Mouse (Mus musculus) myocyte (in vitro differentiated cells): ENCODE data around the gene Adcy1.

Experiments
- MAX ChIP-seq: IDR thresholded peaks from one replicate; pipeline ENCODE4 v1.6.1; 2011; ENCODE audit warnings: low read depth, mild to moderate bottlenecking, control low read depth
- MYOD1 ChIP-seq, 3 experiments: IDR thresholded peaks; one replicate each; pipeline ENCODE4 v1.6.1; 2011; ENCODE audit warnings: control low read depth in 2 of 3, low read depth in 2 of 3, mild to moderate bottlenecking in 2 of 3, moderate library complexity in 1 of 3; ENCODE audit not compliant: insufficient read length in 2 of 3, control insufficient read depth in 1 of 3
- POLR2A ChIP-seq: IDR thresholded peaks from one replicate; pipeline ENCODE4 v1.6.1; 2011; ENCODE audit warnings: low read depth, mild to moderate bottlenecking, control low read depth, moderate library complexity; ENCODE audit not compliant: insufficient read length
- REST ChIP-seq: IDR thresholded peaks from one replicate; pipeline ENCODE4 v1.6.1; 2011; ENCODE audit warnings: mild to moderate bottlenecking, control low read depth, moderate library complexity; ENCODE audit not compliant: insufficient read depth, insufficient read length
- SRF ChIP-seq: IDR thresholded peaks from one replicate; pipeline ENCODE4 v1.6.1; 2011; ENCODE audit warnings: low read depth; ENCODE audit not compliant: control insufficient read depth, insufficient read length
- USF1 ChIP-seq: IDR thresholded peaks from one replicate; pipeline ENCODE4 v1.6.1; 2011; ENCODE audit warnings: low read depth, mild to moderate bottlenecking, control low read depth, moderate library complexity

GRCm38 (mm10) chr11:7057781-7058180 lies 5.5 kb upstream of the Adcy1 start:
- TF ChIP-seq POLR2A, result no peak
- TF ChIP-seq USF1, result no peak
- TF ChIP-seq REST, result no peak
- no peak for TF ChIP-seq MYOD1 (IDR thresholded peaks at IDR 0.05; ENCODE audit: control insufficient read depth in 1 of 3, insufficient read length in 2 of 3, low read depth in 2 of 3)
- no peak for TF ChIP-seq SRF
- TF ChIP-seq MAX, result no peak
